Mouse (Mus musculus): Measurements from ENCODE around the gene Nav1. TPM values are rescaled to one million over a fixed set of nuclear protein-coding genes. Genes with fewer than 3 reads are reported as not detected.

Gene Nav1
- total and polyA plus RNA-seq, 2 experiments from 2014 or later = 46.5 to 99.1 TPM

DNA sequence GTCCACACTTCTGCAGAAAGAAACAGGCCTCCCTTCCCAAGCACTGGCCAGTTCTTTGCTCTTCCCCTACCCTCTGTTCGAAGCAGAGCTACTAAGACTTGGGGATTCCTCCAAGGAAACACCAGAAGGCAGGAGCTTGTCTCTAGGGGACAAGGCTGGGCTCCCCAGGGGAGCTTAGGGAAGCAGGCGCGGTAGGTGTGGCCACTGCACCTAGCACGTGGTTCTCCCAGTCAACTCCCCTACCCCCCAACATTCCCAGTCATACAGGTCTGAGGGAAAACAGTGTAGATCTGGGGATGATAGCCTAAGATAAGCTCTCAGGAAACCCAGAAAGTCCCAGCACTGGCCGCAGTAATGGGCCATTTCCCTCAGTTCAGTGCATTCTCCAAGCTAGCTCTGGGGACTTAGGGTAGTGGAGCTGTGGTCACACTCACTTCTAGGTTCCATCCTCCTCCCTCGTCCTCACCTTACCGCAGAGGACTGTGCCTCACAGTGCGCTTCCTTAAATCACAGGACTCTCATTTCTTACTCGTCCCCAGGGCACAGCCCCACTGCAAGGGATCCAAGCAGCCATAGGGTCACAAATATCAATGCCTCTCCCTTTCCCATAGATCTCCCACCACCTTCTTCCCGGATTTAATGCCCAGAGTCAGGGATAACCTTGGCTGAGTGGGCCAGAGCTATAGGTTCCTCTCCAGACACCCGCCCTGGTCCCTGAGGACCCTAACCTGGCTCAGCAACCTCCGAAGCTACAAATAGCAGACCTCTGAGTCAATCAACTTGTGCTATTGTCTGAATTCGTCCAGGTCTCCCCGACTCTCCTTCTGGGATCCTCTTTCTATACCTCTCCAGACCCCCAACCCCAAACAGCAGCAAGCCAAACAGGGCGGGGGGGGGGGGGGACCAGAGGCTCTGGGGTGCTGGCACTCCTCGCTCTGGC lies 97.7 kb downstream of the Nav1 start:
- Histone ChIP-seq H3K4me1 (ENCODE audit: insufficient read depth, low read length) (peaks cover 36% of the 10 kb centered on the region), H3K4me3 (ENCODE audit: low read depth, low read length) (peak overlapping the region; percentile 51), H3K27me3 (ENCODE audit: insufficient read depth, low read length) (no peaks in the 10 kb centered on the region), H3K9ac (replicated peaks; ENCODE audit: low read length, poor library complexity, severe bottlenecking) (peak overlapping the region; percentile 80), H3K27ac (ENCODE audit: low read depth, low read length) (peak overlapping the region; percentile 77), H3K4me2 (ENCODE audit: low read depth, low read length, poor library complexity, severe bottlenecking) (peak overlapping the region; percentile 71), H3K36me3 (ENCODE audit: insufficient read depth, low read length) (no peaks in the 10 kb centered on the region), H3K9me3 (ENCODE audit: low read length) (no peaks in the 10 kb centered on the region)
- ATAC-seq (ENCODE audit: low FRiP score) (no peak), DNase-seq (ENCODE audit: low spot score) (no peak)
- WGBS = 22% methylated on average over 15 of the region's 16 CpGs
- TF ChIP-seq CTCF (IDR thresholded peaks at IDR 0.05) = no peak

DNA sequence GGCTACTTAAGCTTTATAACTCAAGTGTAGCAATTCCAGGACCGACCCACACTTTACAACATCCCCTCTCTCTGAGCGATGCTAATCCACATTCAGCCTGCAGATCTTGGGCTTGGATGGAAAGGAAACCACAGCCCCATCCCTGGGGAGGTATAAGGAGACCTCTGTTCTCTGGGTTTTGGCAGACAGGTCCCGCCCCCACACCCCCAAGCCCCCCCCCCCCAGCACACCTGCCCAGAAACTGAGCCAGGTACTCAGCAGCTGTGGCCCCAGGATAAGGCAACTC lies 98.8 kb downstream of the Nav1 start:
- H3K4me2 ChIP-seq (ENCODE audit: low read depth, low read length, poor library complexity, severe bottlenecking) = peak overlapping the region; percentile 71
- WGBS = 21% methylated on average over 2 of the region's 3 CpGs

DNA sequence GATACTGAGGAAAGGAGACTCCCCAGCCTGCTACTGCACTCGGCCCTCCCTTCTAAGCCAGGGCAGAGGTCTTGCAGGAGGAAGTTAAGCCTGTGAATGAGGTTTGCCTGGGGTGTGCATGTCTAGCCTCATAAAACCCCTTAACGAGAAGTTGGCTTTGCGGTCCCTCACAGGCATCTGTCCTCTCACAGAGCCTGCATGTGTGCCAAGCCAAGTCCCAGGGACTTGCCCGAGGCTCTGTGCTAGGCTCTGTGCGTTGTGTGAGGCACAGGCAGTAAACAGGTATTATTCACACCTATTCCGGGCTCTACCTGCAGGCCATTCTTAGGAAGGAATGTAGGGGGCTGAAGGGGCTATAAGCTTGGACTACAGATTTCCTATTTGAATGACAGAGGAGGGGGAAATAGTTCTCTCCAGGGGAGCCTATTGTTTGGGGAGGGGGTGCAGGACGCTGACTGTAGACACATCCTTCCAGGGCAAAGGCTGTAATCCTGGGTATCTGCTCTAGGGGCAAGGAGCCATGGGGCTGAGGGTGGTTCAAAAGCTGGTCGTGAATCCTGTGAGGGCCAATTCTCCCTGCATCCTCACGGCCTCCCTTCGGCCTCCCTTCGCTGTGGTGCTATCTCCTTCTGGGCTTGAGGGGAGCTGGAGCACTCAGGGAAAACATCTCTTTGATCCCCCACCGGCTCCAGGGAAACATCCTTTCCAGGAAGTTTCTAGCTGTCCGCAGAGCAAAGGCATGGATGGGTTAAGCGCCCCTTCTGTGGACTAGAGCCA lies 99.3 kb downstream of the Nav1 start:
- no peak for TF ChIP-seq CTCF (IDR thresholded peaks at IDR 0.05)
- Histone ChIP-seq H3K9ac (replicated peaks; ENCODE audit: low read length, poor library complexity, severe bottlenecking) (0 out of 2 replicates have a peak overlapping the region, but pooled peaks have one; percentile 29), H3K36me3 (ENCODE audit: insufficient read depth, low read length) (no peaks in the 10 kb centered on the region), H3K4me3 (ENCODE audit: low read depth, low read length) (no peak overlapping the region), H3K27ac (ENCODE audit: low read depth, low read length) (no peak overlapping the region), H3K9me3 (ENCODE audit: low read length) (no peaks in the 10 kb centered on the region), H3K4me2 (ENCODE audit: low read depth, low read length, poor library complexity, severe bottlenecking) (peak overlapping the region; percentile 71), H3K4me1 (ENCODE audit: insufficient read depth, low read length) (peaks cover 36% of the 10 kb centered on the region), H3K27me3 (ENCODE audit: insufficient read depth, low read length) (no peaks in the 10 kb centered on the region)
- DNase-seq (ENCODE audit: low spot score) = no peak
- no peak for ATAC-seq (ENCODE audit: low FRiP score)
- WGBS = 31% methylated on average over 14 of the region's 14 CpGs

More for the DNA sequence above, 98.8 kb downstream of the Nav1 start:
- no peaks in the 10 kb centered on the region for H3K9me3 ChIP-seq (ENCODE audit: low read length)
- DNase-seq (ENCODE audit: low spot score) (no peak), ATAC-seq (ENCODE audit: low FRiP score) (no peak)
- H3K27ac ChIP-seq (ENCODE audit: low read depth, low read length) = no peak overlapping the region
- TF ChIP-seq CTCF (IDR thresholded peaks at IDR 0.05) = no peak
- no peaks in the 10 kb centered on the region for H3K27me3 ChIP-seq (ENCODE audit: insufficient read depth, low read length)
- peaks cover 36% of the 10 kb centered on the region for H3K4me1 ChIP-seq (ENCODE audit: insufficient read depth, low read length)
- H3K36me3 ChIP-seq (ENCODE audit: insufficient read depth, low read length) = no peaks in the 10 kb centered on the region
- H3K4me3 ChIP-seq (ENCODE audit: low read depth, low read length) = no peak overlapping the region
- H3K9ac ChIP-seq (replicated peaks; ENCODE audit: low read length, poor library complexity, severe bottlenecking) = no peak overlapping the region

DNA sequence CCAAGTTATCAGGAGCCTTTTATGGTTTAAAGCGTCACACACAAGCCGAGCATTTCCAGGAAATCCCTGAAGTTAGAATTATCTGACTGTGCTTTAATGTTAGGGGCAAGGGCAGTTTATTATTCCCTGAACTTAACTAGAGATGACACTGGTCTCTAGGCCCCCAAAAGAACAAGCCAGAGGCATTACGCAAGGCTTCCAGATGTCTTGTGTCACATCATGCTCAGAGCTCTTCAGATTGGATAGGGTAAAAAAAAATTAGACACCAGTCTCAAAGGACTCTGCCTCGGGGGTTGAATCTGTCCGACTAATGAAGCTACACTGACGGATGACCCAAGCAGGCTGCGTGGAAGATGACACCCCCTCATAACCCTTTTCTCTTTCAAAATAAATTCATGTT lies 101.6 kb downstream of the Nav1 start:
- H3K36me3 ChIP-seq (ENCODE audit: insufficient read depth, low read length) = no peaks in the 10 kb centered on the region
- no peak overlapping the region for H3K9ac ChIP-seq (replicated peaks; ENCODE audit: low read length, poor library complexity, severe bottlenecking)
- DNase-seq (ENCODE audit: low spot score) (no peak), ATAC-seq (ENCODE audit: low FRiP score) (no peak)
- H3K4me2 ChIP-seq (ENCODE audit: low read depth, low read length, poor library complexity, severe bottlenecking) = no peak overlapping the region
- H3K9me3 ChIP-seq (ENCODE audit: low read length) = no peaks in the 10 kb centered on the region
- no peak overlapping the region for H3K4me3 ChIP-seq (ENCODE audit: low read depth, low read length)
- H3K27ac ChIP-seq (ENCODE audit: low read depth, low read length) = no peak overlapping the region
- no peaks in the 10 kb centered on the region for H3K27me3 ChIP-seq (ENCODE audit: insufficient read depth, low read length)
- 50% methylated on average over 7 of the region's 7 CpGs for WGBS
- TF ChIP-seq CTCF (IDR thresholded peaks at IDR 0.05) = no peak
- H3K4me1 ChIP-seq (ENCODE audit: insufficient read depth, low read length) = peaks cover 24% of the 10 kb centered on the region

DNA sequence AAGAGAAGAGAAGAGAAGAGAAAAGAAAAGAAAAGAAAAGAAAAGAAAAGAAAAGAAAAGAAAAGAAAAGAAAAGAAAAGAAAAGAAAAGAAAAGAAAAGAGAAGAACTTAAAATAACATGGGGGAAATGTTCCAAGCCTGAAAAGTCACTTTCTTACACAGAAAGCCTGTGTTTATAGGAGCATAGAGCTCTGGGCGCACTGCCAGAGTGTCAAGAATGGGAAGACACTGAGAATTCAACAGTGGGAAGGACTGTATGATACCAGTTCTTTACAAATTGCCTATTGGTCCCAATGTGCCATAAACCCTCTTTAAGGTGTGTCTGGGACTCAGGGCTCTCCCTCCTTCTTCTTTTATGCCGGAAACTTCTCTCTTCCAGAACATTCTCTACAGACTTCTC lies 103.7 kb downstream of the Nav1 start:
- no peaks in the 10 kb centered on the region for H3K27me3 ChIP-seq (ENCODE audit: insufficient read depth, low read length)
- H3K9ac ChIP-seq (replicated peaks; ENCODE audit: low read length, poor library complexity, severe bottlenecking) = no peak overlapping the region
- 94% methylated on average over 2 of the region's 2 CpGs for WGBS
- H3K4me3 ChIP-seq (ENCODE audit: low read depth, low read length) = no peak overlapping the region
- peak; percentile 32 for DNase-seq (ENCODE audit: low spot score)
- H3K4me2 ChIP-seq (ENCODE audit: low read depth, low read length, poor library complexity, severe bottlenecking) = no peak overlapping the region
- TF ChIP-seq CTCF (IDR thresholded peaks at IDR 0.05) = no peak
- no peak for ATAC-seq (ENCODE audit: low FRiP score)
- H3K27ac ChIP-seq (ENCODE audit: low read depth, low read length) = no peak overlapping the region
- no peaks in the 10 kb centered on the region for H3K9me3 ChIP-seq (ENCODE audit: low read length)
- no peaks in the 10 kb centered on the region for H3K36me3 ChIP-seq (ENCODE audit: insufficient read depth, low read length)
- H3K4me1 ChIP-seq (ENCODE audit: insufficient read depth, low read length) = peaks cover 19% of the 10 kb centered on the region; the same call in 1 of the 2 replicates

DNA sequence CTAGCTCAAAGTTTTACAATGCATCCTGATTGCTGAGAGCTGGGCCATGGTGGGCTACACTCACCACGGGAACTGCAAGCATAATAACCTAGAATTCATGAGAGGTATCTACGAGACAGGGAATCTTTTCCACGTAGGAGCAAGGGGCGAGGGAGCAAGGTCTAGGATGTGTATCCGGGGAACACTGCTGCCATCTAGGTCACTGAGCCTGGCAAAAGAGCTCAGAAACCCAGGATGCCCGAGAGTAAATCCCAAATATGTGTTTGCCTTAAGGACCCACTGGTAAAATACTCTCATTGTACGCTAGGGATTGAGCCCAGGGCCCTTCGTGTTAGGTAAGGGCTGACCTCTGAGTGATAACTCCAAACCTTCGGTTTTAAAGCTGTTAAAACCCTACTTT lies 104.3 kb downstream of the Nav1 start:
- Histone ChIP-seq H3K27me3 (ENCODE audit: insufficient read depth, low read length) (no peaks in the 10 kb centered on the region), H3K4me2 (ENCODE audit: low read depth, low read length, poor library complexity, severe bottlenecking) (no peak overlapping the region), H3K4me1 (ENCODE audit: insufficient read depth, low read length) (peaks cover 13% of the 10 kb centered on the region; the same call in 1 of the 2 replicates), H3K9ac (replicated peaks; ENCODE audit: low read length, poor library complexity, severe bottlenecking) (no peak overlapping the region), H3K27ac (ENCODE audit: low read depth, low read length) (no peak overlapping the region), H3K36me3 (ENCODE audit: insufficient read depth, low read length) (no peaks in the 10 kb centered on the region), H3K9me3 (ENCODE audit: low read length) (no peaks in the 10 kb centered on the region), H3K4me3 (ENCODE audit: low read depth, low read length) (no peak overlapping the region)
- no peak for TF ChIP-seq CTCF (IDR thresholded peaks at IDR 0.05)
- DNase-seq (ENCODE audit: low spot score) (no peak), ATAC-seq (ENCODE audit: low FRiP score) (no peak)
- 75% methylated on average over 9 of the region's 9 CpGs for WGBS

Measured in midbrain, postnatal 0 days (tissue).